Mouse (Mus musculus) erythroblast, embryonic 14.5 days (primary cell): ENCODE results near the gene Slc5a11.

Experiments used
- GATA1 ChIP-seq: IDR thresholded peaks from 2 replicates; pipeline ENCODE4 v1.6.1; 2012; ENCODE audit warnings: low read length, inconsistent platforms, mixed read lengths
- TAL1 ChIP-seq: IDR thresholded peaks from 3 replicates; pipeline ENCODE4 v1.6.1; 2012; ENCODE audit warnings: low read length, inconsistent platforms, mixed read lengths

- no peak for TF ChIP-seq GATA1
- TF ChIP-seq TAL1: no peak
These were observed 33.6 kb downstream of the Slc5a11 start for GRCm38 (mm10) chr7:123248166-123248565.
